Mouse (Mus musculus) heart, embryonic 12.5 days (tissue): Measurements from ENCODE around the gene Ppp1r37. TPM values are rescaled to one million over a fixed set of nuclear protein-coding genes. Genes with fewer than 3 reads are reported as not detected.

Experiments used
- ATAC-seq: fragments of 200-750 bp; cut with Nextera tagmentation; 2 replicates; pipeline ENCODE4 v1.8.0; 2017; ENCODE audit warnings: moderate TSS enrichment, moderate library complexity; ENCODE audit not compliant: insufficient number of reproducible peaks, low FRiP score
- H3K27ac ChIP-seq: fragments of 300-500 bp; sonication (generic); 2 replicates; pipeline ENCODE4 v1.5.1; 2016; ENCODE audit warnings: mild to moderate bottlenecking, moderate library complexity; ENCODE audit not compliant: poor library complexity, severe bottlenecking
- H3K27me3 ChIP-seq: fragments of 300-500 bp; sonication (generic); replicated peaks from 2 replicates; pipeline ENCODE4 v1.6.1; 2016; ENCODE audit warnings: mild to moderate bottlenecking, moderate library complexity
- H3K36me3 ChIP-seq: fragments of 300-500 bp; sonication (generic); 2 replicates; pipeline ENCODE4 v1.6.1; 2016; ENCODE audit warnings: mild to moderate bottlenecking, moderate library complexity
- H3K4me1 ChIP-seq: fragments of 300-500 bp; sonication (generic); replicated peaks from 2 replicates; pipeline ENCODE4 v1.6.1; 2016; ENCODE audit warnings: mild to moderate bottlenecking
- H3K4me2 ChIP-seq: fragments of 300-500 bp; sonication (generic); 2 replicates; pipeline ENCODE4 v1.6.1; 2016; ENCODE audit warnings: mild to moderate bottlenecking, moderate library complexity
- H3K4me3 ChIP-seq: fragments of 300-500 bp; sonication (generic); 2 replicates; pipeline ENCODE4 v1.5.1; 2016; ENCODE audit warnings: mild to moderate bottlenecking
- H3K9ac ChIP-seq: fragments of 300-500 bp; sonication (generic); 2 replicates; pipeline ENCODE4 v1.6.1; 2016; ENCODE audit warnings: mild to moderate bottlenecking, moderate library complexity
- H3K9me3 ChIP-seq: fragments of 300-500 bp; sonication (generic); replicated peaks from 2 replicates; pipeline ENCODE4 v1.6.1; 2016; ENCODE audit warnings: mild to moderate bottlenecking, moderate library complexity
- WGBS: fragments of 180-500 bp; shearing (Covaris S2); methylation state at CpG from one replicate; pipeline ENCODE4 v1.1.7; 2016; 5-methylcytosine and 5-hydroxymethylcytosine counted together
- polyA plus RNA-seq: library from polyadenylated mRNA; unstranded; fragments of >200 nt; fragmentation: Nextera tagmentation; extraction: Ambion mirVana; gene quantifications from 2 replicates; pipeline ENCODE4 v1.2.1, GENCODE M21; 2016

Ppp1r37 gene
- polyA plus RNA-seq, 1 experiment from 2014 or later, result 26.2 TPM

- Histone ChIP-seq H3K27me3 (peaks cover 10% of the 10 kb centered on the region; the same call in 1 of the 2 replicates), H3K4me2 (no peak overlapping the region), H3K9me3 (no peaks in the 10 kb centered on the region), H3K36me3 (0 out of 2 replicates have a peak, but pooled peaks cover 3% of the 10 kb centered on the region), H3K4me1 (peaks cover 13% of the 10 kb centered on the region; the same call in 1 of the 2 replicates), H3K9ac (no peak overlapping the region), H3K27ac (no peak overlapping the region), H3K4me3 (no peak overlapping the region)
- no peak for ATAC-seq
- WGBS, result 75% methylated on average over 5 of the region's 5 CpGs
Measured at GRCm38 (mm10) chr7:19496214-19496555, 66.7 kb downstream of the Ppp1r37 start.

GRCm38 (mm10) chr7:19495521-19496213, 67.2 kb downstream of the Ppp1r37 start:
- Histone ChIP-seq H3K36me3 (0 out of 2 replicates have a peak, but pooled peaks cover 3% of the 10 kb centered on the region), H3K27ac (no peak overlapping the region), H3K4me1 (peaks cover 13% of the 10 kb centered on the region; the same call in 1 of the 2 replicates), H3K9ac (no peak overlapping the region), H3K4me2 (no peak overlapping the region), H3K27me3 (peaks cover 15% of the 10 kb centered on the region), H3K9me3 (no peaks in the 10 kb centered on the region), H3K4me3 (no peak overlapping the region)
- WGBS, result 58% methylated on average over 20 of the region's 20 CpGs
- ATAC-seq, result no peak

GRCm38 (mm10) chr7:19494751-19495474, 68.0 kb downstream of the Ppp1r37 start:
- Histone ChIP-seq H3K4me1 (peaks cover 13% of the 10 kb centered on the region; the same call in 1 of the 2 replicates), H3K27me3 (peaks cover 21% of the 10 kb centered on the region), H3K4me3 (no peak overlapping the region), H3K36me3 (0 out of 2 replicates have a peak, but pooled peaks cover 3% of the 10 kb centered on the region), H3K27ac (no peak overlapping the region), H3K9me3 (no peaks in the 10 kb centered on the region), H3K4me2 (no peak overlapping the region), H3K9ac (no peak overlapping the region)
- 78% methylated on average over 25 of the region's 25 CpGs for WGBS
- ATAC-seq, result no peak

- H3K27me3 ChIP-seq, result peaks cover 50% of the 10 kb centered on the region
- ATAC-seq, result peak; percentile 43
Measured at GRCm38 (mm10) chr7:19491731-19492130, 71.1 kb downstream of the Ppp1r37 start.

GRCm38 (mm10) chr7:19489525-19489924, 73.4 kb downstream of the Ppp1r37 start:
- 23% methylated on average over 31 of the region's 31 CpGs for WGBS
- peaks cover 4% of the 10 kb centered on the region; the same call in 1 of the 2 replicates for H3K36me3 ChIP-seq
- H3K27ac ChIP-seq, result no peak overlapping the region
- no peak overlapping the region for H3K9ac ChIP-seq
- H3K4me1 ChIP-seq, result peaks cover 13% of the 10 kb centered on the region
- no peak for ATAC-seq
- H3K27me3 ChIP-seq, result peaks cover 51% of the 10 kb centered on the region
- peak overlapping the region; percentile 21 for H3K4me3 ChIP-seq
- H3K9me3 ChIP-seq, result no peaks in the 10 kb centered on the region
- peak overlapping the region; percentile 44 for H3K4me2 ChIP-seq

More at GRCm38 (mm10) chr7:19491731-19492130, 71.1 kb downstream of the Ppp1r37 start:
- Histone ChIP-seq H3K4me1 (peaks cover 18% of the 10 kb centered on the region), H3K9ac (peak overlapping the region; percentile 66), H3K27ac (peak overlapping the region; percentile 16; the same call in 1 of the 2 replicates), H3K4me2 (peak overlapping the region; percentile 68), H3K4me3 (peak overlapping the region; percentile 36), H3K36me3 (peaks cover 6% of the 10 kb centered on the region; the same call in 1 of the 2 replicates), H3K9me3 (no peaks in the 10 kb centered on the region)
- WGBS, result 4% methylated on average over 26 of the region's 26 CpGs

- Histone ChIP-seq H3K4me2 (no peak overlapping the region), H3K4me1 (peaks cover 7% of the 10 kb centered on the region), H3K9ac (no peak overlapping the region), H3K36me3 (peaks cover 4% of the 10 kb centered on the region; the same call in 1 of the 2 replicates), H3K27ac (no peak overlapping the region), H3K9me3 (no peaks in the 10 kb centered on the region), H3K4me3 (no peak overlapping the region), H3K27me3 (peaks cover 47% of the 10 kb centered on the region)
- no peak for ATAC-seq
- WGBS, result 59% methylated on average over 7 of the region's 7 CpGs
Measured at GRCm38 (mm10) chr7:19486549-19486948, 76.3 kb downstream of the Ppp1r37 start.

GRCm38 (mm10) chr7:19485488-19485887, 77.4 kb downstream of the Ppp1r37 start:
- 88% methylated on average over 1 of the region's 1 CpGs for WGBS
- H3K36me3 ChIP-seq, result peaks cover 4% of the 10 kb centered on the region; the same call in 1 of the 2 replicates
- no peak overlapping the region for H3K9ac ChIP-seq
- no peak overlapping the region for H3K27ac ChIP-seq
- no peaks in the 10 kb centered on the region for H3K9me3 ChIP-seq
- peaks cover 5% of the 10 kb centered on the region for H3K4me1 ChIP-seq
- H3K4me3 ChIP-seq, result no peak overlapping the region
- H3K4me2 ChIP-seq, result no peak overlapping the region
- peaks cover 37% of the 10 kb centered on the region for H3K27me3 ChIP-seq
- no peak for ATAC-seq

- 83% methylated on average over 8 of the region's 8 CpGs for WGBS
Measured at GRCm38 (mm10) chr7:19483281-19483680, 79.6 kb downstream of the Ppp1r37 start.

More at GRCm38 (mm10) chr7:19483281-19483680, 79.6 kb downstream of the Ppp1r37 start:
- peaks cover 4% of the 10 kb centered on the region; the same call in 1 of the 2 replicates for H3K36me3 ChIP-seq
- no peak overlapping the region for H3K4me2 ChIP-seq
- no peak for ATAC-seq
- peaks cover 16% of the 10 kb centered on the region for H3K27me3 ChIP-seq
- no peaks in the 10 kb centered on the region for H3K9me3 ChIP-seq
- peaks cover under 1% of the 10 kb centered on the region; the same call in 1 of the 2 replicates for H3K4me1 ChIP-seq
- no peak overlapping the region for H3K9ac ChIP-seq
- no peak overlapping the region for H3K27ac ChIP-seq
- H3K4me3 ChIP-seq, result no peak overlapping the region

Other genes with a start within 250 kb of the Ppp1r37 start
- 59.2 and 66.0 TPM in 2 replicates for gene Ercc1, start 218.3 kb downstream of the Ppp1r37 start, polyA plus RNA-seq
- 17.6 and 18.4 TPM in 2 replicates for gene Cd3eap, start 203.6 kb downstream of the Ppp1r37 start, polyA plus RNA-seq
- gene Ppp1r13l, start 203.3 kb downstream of the Ppp1r37 start, polyA plus RNA-seq, result 17.5 and 19.4 TPM in 2 replicates
- gene Ercc2, start 181.1 kb downstream of the Ppp1r37 start, polyA plus RNA-seq, result 15.9 and 17.5 TPM in 2 replicates
- gene Klc3, start 159.0 kb downstream of the Ppp1r37 start, polyA plus RNA-seq, result 4.2 and 4.6 TPM in 2 replicates
- 60.6 and 62.3 TPM in 2 replicates for gene Ckm, start 158.3 kb downstream of the Ppp1r37 start, polyA plus RNA-seq
- gene Mark4, start 104.3 kb downstream of the Ppp1r37 start, polyA plus RNA-seq, result 11.4 and 11.7 TPM in 2 replicates
- 2.9 and 3.1 TPM in 2 replicates for gene Exoc3l2, start 99.7 kb downstream of the Ppp1r37 start, polyA plus RNA-seq
- gene Bloc1s3, start 54.7 kb downstream of the Ppp1r37 start, polyA plus RNA-seq, result 2.4 TPM in 2 replicates
- gene Trappc6a, start 54.7 kb downstream of the Ppp1r37 start, polyA plus RNA-seq, result 66.4 and 74.0 TPM in 2 replicates
- 0.08 TPM in 1 of 2 replicates, not detected in the other for gene Nkpd1, start 45.2 kb downstream of the Ppp1r37 start, polyA plus RNA-seq
- gene Zfp296, start 14.2 kb upstream of the Ppp1r37 start, polyA plus RNA-seq, result 0.32 and 0.36 TPM in 2 replicates
- 118 and 121 TPM in 2 replicates for gene Gemin7, start 14.5 kb upstream of the Ppp1r37 start, polyA plus RNA-seq
- 37.1 and 40.6 TPM in 2 replicates for gene Clasrp, start 41.4 kb upstream of the Ppp1r37 start, polyA plus RNA-seq
- 4.6 and 4.7 TPM in 2 replicates for gene Relb, start 66.4 kb upstream of the Ppp1r37 start, polyA plus RNA-seq
- 99.8 and 107 TPM in 2 replicates for gene Clptm1, start 102.0 kb upstream of the Ppp1r37 start, polyA plus RNA-seq
- gene Apoc2, start 114.9 kb upstream of the Ppp1r37 start, polyA plus RNA-seq, result 1.6 and 5.4 TPM in 2 replicates
- not detected in 2 replicates for gene Gm44805, start 118.3 kb upstream of the Ppp1r37 start, polyA plus RNA-seq
- gene Apoc4, start 118.4 kb upstream of the Ppp1r37 start, polyA plus RNA-seq, result 0.41 TPM in 1 of 2 replicates, not detected in the other
- 6.7 and 8.9 TPM in 2 replicates for gene Apoc1, start 129.6 kb upstream of the Ppp1r37 start, polyA plus RNA-seq
- gene Apoe, start 136.1 kb upstream of the Ppp1r37 start, polyA plus RNA-seq, result 399 and 400 TPM in 2 replicates
- 160 and 166 TPM in 2 replicates for gene Tomm40, start 152.4 kb upstream of the Ppp1r37 start, polyA plus RNA-seq
- 99.1 and 101 TPM in 2 replicates for gene Nectin2, start 187.4 kb upstream of the Ppp1r37 start, polyA plus RNA-seq
- 232 and 245 TPM in 2 replicates for gene Bcam, start 207.9 kb upstream of the Ppp1r37 start, polyA plus RNA-seq
- gene Cblc, start 233.7 kb upstream of the Ppp1r37 start, polyA plus RNA-seq, result 0.27 TPM in 1 of 2 replicates, not detected in the other